Comparison of ENCODE assay signal across 19 mouse cellular contexts in genomic region chr9:64571091-64571490, GRCm38 (mm10).
A peak's percentile ranks its signal among the peaks of the same experiment; 100 is the strongest.
DNase-seq lines count a peak whose midpoint lies in the region; ATAC-seq and TF ChIP-seq lines count a peak whose summit lies in the region.
"Had no signal": no experiment of that assay in that cellular context is flagged by ENCODE, and none has a peak within 500 bp of the region (broad histone marks: within the 10 kb centered on the region; RNA-seq: fewer than 3 reads in every experiment).

No protein-coding gene starts in this region.

- H3K9me3 ChIP-seq in intestine, postnatal 0 days (ENCODE audit: control insufficient read depth), result no peaks in the 10 kb centered on the region
- H3K9me3 ChIP-seq in liver, embryonic 12.5 days (replicated peaks), result no peaks in the 10 kb centered on the region
- H3K9me3 ChIP-seq in liver, embryonic 16.5 days (replicated peaks; ENCODE audit: control insufficient read depth, low read length), result no peaks in the 10 kb centered on the region
- H3K9me3 ChIP-seq in midbrain, embryonic 13.5 days, result no peaks in the 10 kb centered on the region
- H3K9me3 ChIP-seq: embryonic facial prominence, embryonic 15.5 days; heart, embryonic 15.5 days; hindbrain, embryonic 10.5 days had no signal

- 42% methylated on average over 8 of the region's 8 CpGs for WGBS in intestine, postnatal 0 days
- WGBS in liver, embryonic 12.5 days (ENCODE audit: insufficient replicate concordance), result 72% methylated on average over 8 of the region's 8 CpGs
- WGBS in liver, embryonic 16.5 days (ENCODE audit: insufficient replicate concordance), result 71% methylated on average over 8 of the region's 8 CpGs
- 86% methylated on average over 8 of the region's 8 CpGs for WGBS in midbrain, embryonic 13.5 days

- no peak overlapping the region for H3K9ac ChIP-seq in intestine, postnatal 0 days (ENCODE audit: low read depth, low read length)
- no peak overlapping the region for H3K9ac ChIP-seq in liver, embryonic 12.5 days
- H3K9ac ChIP-seq in liver, embryonic 16.5 days (ENCODE audit: low read depth, low read length), result no peak overlapping the region; the same call in 1 of the 2 replicates
- no peak overlapping the region for H3K9ac ChIP-seq in midbrain, embryonic 13.5 days (replicated peaks)
- H3K9ac ChIP-seq: embryonic facial prominence, embryonic 15.5 days; heart, embryonic 15.5 days; hindbrain, embryonic 14.5 days had no signal

- peak overlapping the region; percentile 66 for H3K27ac ChIP-seq in intestine, postnatal 0 days (ENCODE audit: low read depth, low read length)
- H3K27ac ChIP-seq in liver, embryonic 12.5 days, result peak overlapping the region; percentile 42
- H3K27ac ChIP-seq in liver, embryonic 16.5 days (ENCODE audit: low read length), result peak overlapping the region; percentile 82
- no peak overlapping the region for H3K27ac ChIP-seq in midbrain, embryonic 13.5 days
- H3K27ac ChIP-seq in left cerebral cortex, adult 2 months, result no peak overlapping the region
- H3K27ac ChIP-seq: embryonic facial prominence, embryonic 15.5 days; heart, adult 2 months; heart, embryonic 15.5 days; hindbrain, embryonic 10.5 days; hindbrain, embryonic 14.5 days had no signal

- DNase-seq in left cerebral cortex, adult 2 months (ENCODE audit: extremely low spot score in 1 of 2, low spot score in 2 of 2), result no peak
- DNase-seq: cerebellum, adult 11 months; cerebellum, adult 8-10 months; cerebellum, postnatal 14 days; embryo, embryonic 11 days; gastrocnemius, postnatal 10 days; heart, adult 2 months had no signal

- 0 out of 2 replicates have a peak, but pooled peaks cover 8% of the 10 kb centered on the region for H3K4me1 ChIP-seq in intestine, postnatal 0 days (replicated peaks; ENCODE audit: control insufficient read depth, insufficient read depth, low read length)
- peaks cover 62% of the 10 kb centered on the region for H3K4me1 ChIP-seq in liver, embryonic 12.5 days
- H3K4me1 ChIP-seq in liver, embryonic 16.5 days (ENCODE audit: control insufficient read depth, low read depth, low read length), result peaks cover 43% of the 10 kb centered on the region
- peaks cover 24% of the 10 kb centered on the region for H3K4me1 ChIP-seq in midbrain, embryonic 13.5 days (replicated peaks)

- H3K4me3 ChIP-seq in intestine, postnatal 0 days (ENCODE audit: low read depth, low read length), result no peak overlapping the region
- no peak overlapping the region for H3K4me3 ChIP-seq in liver, embryonic 12.5 days
- no peak overlapping the region for H3K4me3 ChIP-seq in liver, embryonic 16.5 days (ENCODE audit: low read depth, low read length)
- H3K4me3 ChIP-seq in midbrain, embryonic 13.5 days (replicated peaks), result no peak overlapping the region
- H3K4me3 ChIP-seq in left cerebral cortex, adult 2 months, result no peak overlapping the region
- H3K4me3 ChIP-seq: embryonic facial prominence, embryonic 15.5 days; erythroblast, embryonic 14.5 days; heart, adult 2 months; heart, embryonic 15.5 days; hindbrain, embryonic 10.5 days had no signal

- H3K4me2 ChIP-seq in intestine, postnatal 0 days (replicated peaks; ENCODE audit: low read depth), result no peak overlapping the region
- no peak overlapping the region for H3K4me2 ChIP-seq in liver, embryonic 12.5 days
- peak overlapping the region; percentile 25; the same call in 1 of the 2 replicates for H3K4me2 ChIP-seq in liver, embryonic 16.5 days (ENCODE audit: low read depth, low read length)
- H3K4me2 ChIP-seq in midbrain, embryonic 13.5 days (replicated peaks), result no peak overlapping the region
- H3K4me2 ChIP-seq: embryonic facial prominence, embryonic 15.5 days; heart, embryonic 11.5 days; heart, embryonic 15.5 days; hindbrain, embryonic 14.5 days had no signal

- peak; percentile 78 for ATAC-seq in intestine, postnatal 0 days
- peak; percentile 43 for ATAC-seq in liver, embryonic 12.5 days
- peak; percentile 74 for ATAC-seq in liver, embryonic 16.5 days (ENCODE audit: low read depth)
- ATAC-seq in erythroid progenitor cell, adult 5-6 weeks (replicated peaks; ENCODE audit: low FRiP score, poor library complexity, severe bottlenecking), result no peak
- no peak for ATAC-seq in midbrain, embryonic 13.5 days
- ATAC-seq: forebrain, embryonic 16.5 days had no signal

- intact Hi-C loops in left cerebral cortex, adult 2 months (cut with DNase I), result no loop called here

- TF ChIP-seq CTCF in intestine, postnatal 0 days (IDR thresholded peaks at IDR 0.05; ENCODE audit: low read depth), result no peak
- no peak for TF ChIP-seq CTCF in left cerebral cortex, adult 2 months (IDR thresholded peaks at IDR 0.05)

- H3K27me3 ChIP-seq in intestine, postnatal 0 days (replicated peaks; ENCODE audit: control insufficient read depth, insufficient read depth, low read length), result no peaks in the 10 kb centered on the region
- no peaks in the 10 kb centered on the region for H3K27me3 ChIP-seq in liver, embryonic 12.5 days (replicated peaks)
- no peaks in the 10 kb centered on the region for H3K27me3 ChIP-seq in liver, embryonic 16.5 days (ENCODE audit: control insufficient read depth, insufficient read depth, low read depth, low read length)
- no peaks in the 10 kb centered on the region for H3K27me3 ChIP-seq in midbrain, embryonic 13.5 days
- H3K27me3 ChIP-seq: embryonic facial prominence, embryonic 15.5 days; heart, embryonic 15.5 days had no signal

- H3K36me3 ChIP-seq in intestine, postnatal 0 days (ENCODE audit: control insufficient read depth, insufficient read depth), result no peaks in the 10 kb centered on the region
- H3K36me3 ChIP-seq in liver, embryonic 12.5 days, result no peaks in the 10 kb centered on the region
- H3K36me3 ChIP-seq in liver, embryonic 16.5 days (ENCODE audit: control insufficient read depth, insufficient read depth), result no peaks in the 10 kb centered on the region
- H3K36me3 ChIP-seq in midbrain, embryonic 13.5 days, result no peaks in the 10 kb centered on the region
- H3K36me3 ChIP-seq: embryonic facial prominence, embryonic 15.5 days; heart, embryonic 15.5 days; hindbrain, embryonic 10.5 days had no signal

Comparison
In these comparisons a context has a peak if more than half of its experiments do, and no peak if none do; other contexts are left out.
1. ATAC-seq: peak in intestine, postnatal 0 days (single experiment), liver, embryonic 12.5 days (single experiment) and liver, embryonic 16.5 days (single experiment); none in erythroid progenitor cell, adult 5-6 weeks (single experiment) and midbrain, embryonic 13.5 days (single experiment).
2. H3K27ac ChIP-seq: peak in intestine, postnatal 0 days (single experiment), liver, embryonic 12.5 days (single experiment) and liver, embryonic 16.5 days (single experiment); none in midbrain, embryonic 13.5 days (single experiment) and left cerebral cortex, adult 2 months (single experiment).